Mouse (Mus musculus): ENCODE data around the gene Gm20388.

Gm20388 gene

GRCm38 (mm10) chr8:121203612-121204376, 1293.2 kb downstream of the Gm20388 start:
- no peak for DNase-seq

- no peak for DNase-seq
Measured at GRCm38 (mm10) chr8:121207171-121207570, 1296.5 kb downstream of the Gm20388 start.

GRCm38 (mm10) chr8:121210627-121211026, 1300.0 kb downstream of the Gm20388 start:
- no peak for DNase-seq

- DNase-seq, result no peak
Measured at GRCm38 (mm10) chr8:121213236-121213635, 1302.6 kb downstream of the Gm20388 start.

GRCm38 (mm10) chr8:121213651-121214050, 1303.0 kb downstream of the Gm20388 start:
- no peak for DNase-seq

GRCm38 (mm10) chr8:121214975-121215374, 1304.3 kb downstream of the Gm20388 start:
- DNase-seq, result no peak

GRCm38 (mm10) chr8:121216441-121216949, 1305.9 kb downstream of the Gm20388 start:
- DNase-seq, result no peak

GRCm38 (mm10) chr8:121218486-121218885, 1307.8 kb downstream of the Gm20388 start:
- peak; percentile 64 for DNase-seq

GRCm38 (mm10) chr8:121220103-121220899, 1309.7 kb downstream of the Gm20388 start:
- peak; percentile 52 for DNase-seq

GRCm38 (mm10) chr8:121224709-121225108, 1314.1 kb downstream of the Gm20388 start:
- DNase-seq, result no peak

GRCm38 (mm10) chr8:121227756-121228155, 1317.1 kb downstream of the Gm20388 start:
- no peak for DNase-seq

- DNase-seq, result peak; percentile 56
Measured at GRCm38 (mm10) chr8:121228892-121229291, 1318.3 kb downstream of the Gm20388 start.

GRCm38 (mm10) chr8:121229550-121229949, 1318.9 kb downstream of the Gm20388 start:
- DNase-seq, result no peak

GRCm38 (mm10) chr8:121233196-121233595, 1322.6 kb downstream of the Gm20388 start:
- no peak for DNase-seq

GRCm38 (mm10) chr8:121234915-121235314, 1324.3 kb downstream of the Gm20388 start:
- peak; percentile 56 for DNase-seq

GRCm38 (mm10) chr8:121239640-121240039, 1329.0 kb downstream of the Gm20388 start:
- DNase-seq, result no peak

- DNase-seq, result peak; percentile 83
Measured at GRCm38 (mm10) chr8:121241761-121242552, 1331.3 kb downstream of the Gm20388 start.

GRCm38 (mm10) chr8:121242671-121243070, 1332.0 kb downstream of the Gm20388 start:
- DNase-seq, result no peak

GRCm38 (mm10) chr8:121248823-121249222, 1338.2 kb downstream of the Gm20388 start:
- no peak for DNase-seq

GRCm38 (mm10) chr8:121249433-121249832, 1338.8 kb downstream of the Gm20388 start:
- DNase-seq, result no peak

- DNase-seq, result no peak
Measured at GRCm38 (mm10) chr8:121251089-121251488, 1340.4 kb downstream of the Gm20388 start.

GRCm38 (mm10) chr8:121255727-121256265, 1345.2 kb downstream of the Gm20388 start:
- DNase-seq, result no peak
